Mouse (Mus musculus) naive thymus-derived CD4-positive, alpha-beta T cell, adult 2 months (primary cell): ENCODE data around the gene Cd274.

Source experiments
- DNase-seq: peaks from one replicate; pipeline ENCODE4 v3.0.0-alpha.2; 2011; ENCODE audit warnings: low read depth

The Cd274 gene

DNA sequence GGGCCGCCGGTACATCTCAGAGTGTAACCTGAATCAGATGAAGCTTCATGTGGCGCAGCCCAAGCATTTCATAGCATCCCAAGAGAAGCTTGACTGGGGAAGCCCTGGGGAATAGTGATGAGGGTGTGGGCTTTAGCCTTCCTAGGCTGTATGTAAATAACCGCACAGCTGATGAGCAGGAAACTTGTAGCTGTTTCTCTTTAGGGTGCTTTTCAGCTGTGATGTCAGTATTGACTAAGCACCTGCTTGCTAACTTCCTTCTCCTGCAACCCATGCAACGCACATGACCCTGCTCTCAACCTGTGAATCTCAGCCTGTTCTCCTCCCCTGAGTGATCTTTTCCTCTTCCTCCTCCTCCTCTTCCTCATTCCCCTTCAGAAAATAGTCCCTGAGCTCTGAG is 3.2 kb upstream of the Cd274 start:
- no peak for DNase-seq

DNA sequence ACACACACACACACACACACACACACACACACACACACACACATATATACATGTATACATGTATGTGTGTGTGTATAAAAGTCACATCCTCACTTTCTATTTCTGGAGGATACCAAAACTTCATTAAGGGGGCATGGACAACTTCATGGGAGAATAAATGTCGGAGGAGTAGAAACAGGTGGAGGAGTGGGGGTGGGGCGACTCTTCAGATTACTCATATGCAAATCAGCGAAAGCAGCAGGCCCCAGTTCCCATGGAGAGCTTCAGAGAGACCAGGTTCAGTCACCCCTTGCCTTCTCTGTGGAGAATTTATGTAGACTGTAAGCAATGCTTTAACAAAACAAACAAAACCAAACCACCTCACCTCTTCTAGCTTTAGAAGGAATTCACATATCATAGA is 2.1 kb upstream of the Cd274 start:
- peak; percentile 41 for DNase-seq

- DNase-seq: peak; percentile 48
Observed at GRCm38 (mm10) chr19:29366226-29366968, 858 bp upstream of the Cd274 start.

DNA sequence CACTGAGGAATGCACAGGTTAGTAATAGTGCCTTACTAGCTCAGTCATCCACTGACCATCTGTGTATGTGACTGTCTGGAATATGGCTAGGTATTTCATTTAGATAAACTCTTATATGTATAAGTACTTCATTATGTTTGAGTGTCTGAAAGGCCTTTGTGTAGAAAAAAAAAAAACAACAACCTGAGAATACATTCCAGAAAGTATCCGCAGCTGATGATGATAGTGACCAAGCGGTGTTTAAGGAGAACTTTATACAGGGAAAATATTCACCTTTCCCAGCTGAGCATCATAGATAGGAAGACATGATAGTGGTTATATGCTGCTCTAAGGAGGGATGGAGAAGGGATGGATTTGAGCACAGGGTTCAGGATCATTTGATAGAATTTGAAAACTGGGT is 786 bp downstream of the Cd274 start:
- DNase-seq: no peak

- peak; percentile 34 for DNase-seq
Observed at GRCm38 (mm10) chr19:29368671-29369309, 1.5 kb downstream of the Cd274 start.

DNA sequence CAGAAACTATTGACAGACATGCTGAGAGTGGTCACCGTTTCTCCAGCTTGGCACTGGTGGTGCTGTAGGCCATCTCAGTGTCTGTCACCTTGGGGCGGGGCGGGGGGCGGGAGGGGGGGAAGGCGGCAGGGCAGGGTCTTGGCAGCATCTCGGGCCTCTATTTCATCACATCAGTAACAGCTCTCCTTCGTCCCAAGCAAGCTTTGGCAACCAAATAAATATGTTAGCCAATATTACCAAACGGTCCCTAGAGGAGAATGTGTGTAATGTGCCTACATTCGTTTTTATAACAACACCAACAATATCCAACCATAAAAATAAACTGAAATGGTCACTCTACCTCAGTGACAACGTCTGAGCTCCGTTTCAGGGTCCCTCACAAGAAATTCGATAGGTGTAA is 2.9 kb downstream of the Cd274 start:
- no peak for DNase-seq

DNA sequence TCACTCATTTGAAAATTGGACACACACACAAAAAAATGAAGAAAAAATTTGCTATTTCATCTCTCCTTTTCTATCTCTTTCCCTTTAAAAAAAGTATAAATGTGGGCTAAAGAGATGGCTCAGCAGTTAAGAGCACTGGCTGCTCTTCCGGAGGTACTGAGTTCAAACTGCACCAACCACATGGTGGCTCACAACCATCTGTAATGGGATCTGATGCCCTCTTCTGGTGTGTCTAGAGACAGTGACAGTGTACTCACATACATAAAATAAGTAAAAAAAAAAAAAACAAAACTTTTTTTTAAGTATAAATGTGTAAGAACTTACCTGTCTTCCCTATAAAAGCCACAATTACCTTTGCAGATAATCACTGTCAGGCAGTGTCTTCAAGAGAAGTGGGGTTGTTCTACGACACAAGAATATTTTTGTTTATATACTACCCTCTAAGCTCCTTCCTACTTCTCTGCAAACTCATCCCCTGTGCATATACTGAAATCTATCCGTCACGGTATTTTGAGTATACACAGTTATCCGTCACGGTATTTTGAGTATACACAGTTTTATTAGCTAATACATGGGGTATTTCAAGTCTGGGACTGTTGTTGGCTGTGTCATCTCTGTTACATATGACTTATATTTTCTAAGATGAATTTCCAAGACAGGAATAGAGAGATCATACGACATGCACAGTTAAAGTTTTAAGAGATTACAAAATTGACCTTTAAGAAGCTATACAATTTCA is 3.5 kb downstream of the Cd274 start:
- DNase-seq: no peak

DNA sequence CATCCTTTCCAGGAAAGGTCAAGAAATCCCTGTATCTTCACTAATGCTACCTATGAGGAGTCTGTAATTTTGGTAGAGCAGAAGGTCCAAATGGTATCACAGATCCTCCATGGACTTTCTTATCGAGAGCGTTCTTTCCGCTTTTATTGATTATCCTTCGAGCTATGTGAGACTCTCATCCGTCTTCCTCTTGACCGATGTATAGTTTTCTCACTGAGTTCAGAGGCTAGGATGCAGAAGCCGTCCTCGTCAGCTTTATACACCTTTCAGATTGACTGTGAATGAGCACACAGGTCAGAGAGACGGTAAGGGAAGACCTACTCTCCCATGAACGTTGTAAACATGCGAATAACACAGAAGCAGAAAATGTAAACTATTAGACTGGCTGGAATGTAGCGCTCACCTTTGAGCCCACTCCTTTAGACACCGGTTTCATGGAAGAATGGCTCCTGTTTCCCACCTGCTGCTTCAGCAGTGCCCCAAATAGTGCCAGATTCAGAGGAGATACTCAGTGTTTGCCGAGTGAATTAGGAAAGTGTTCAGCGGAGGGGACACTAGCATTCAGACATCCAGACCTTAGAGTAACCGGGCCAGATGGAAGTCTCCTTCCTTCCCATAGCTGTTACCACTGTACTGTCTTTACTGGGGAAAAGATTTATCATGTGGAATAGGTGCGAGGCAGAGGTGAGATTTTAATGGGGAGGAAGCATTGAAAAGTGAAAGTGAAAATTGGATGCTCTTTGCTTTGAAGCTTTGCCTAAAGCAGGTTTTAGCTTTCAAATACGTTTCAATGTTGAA is 4.2 kb downstream of the Cd274 start:
- DNase-seq: peak; percentile 73

- no peak for DNase-seq
Observed at GRCm38 (mm10) chr19:29372138-29372537, 4.9 kb downstream of the Cd274 start.

- DNase-seq: peak; percentile 45
Observed at GRCm38 (mm10) chr19:29372621-29373020, 5.4 kb downstream of the Cd274 start.

DNA sequence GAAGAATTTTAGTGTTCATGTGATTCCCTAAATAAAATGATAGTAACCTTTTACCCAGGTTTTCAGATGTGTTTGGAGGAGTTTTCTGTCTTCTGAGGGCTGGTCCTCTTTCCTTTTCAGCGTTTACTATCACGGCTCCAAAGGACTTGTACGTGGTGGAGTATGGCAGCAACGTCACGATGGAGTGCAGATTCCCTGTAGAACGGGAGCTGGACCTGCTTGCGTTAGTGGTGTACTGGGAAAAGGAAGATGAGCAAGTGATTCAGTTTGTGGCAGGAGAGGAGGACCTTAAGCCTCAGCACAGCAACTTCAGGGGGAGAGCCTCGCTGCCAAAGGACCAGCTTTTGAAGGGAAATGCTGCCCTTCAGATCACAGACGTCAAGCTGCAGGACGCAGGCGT is 6.2 kb downstream of the Cd274 start:
- no peak for DNase-seq

- no peak for DNase-seq
Observed at GRCm38 (mm10) chr19:29374947-29375346, 7.7 kb downstream of the Cd274 start.

DNA sequence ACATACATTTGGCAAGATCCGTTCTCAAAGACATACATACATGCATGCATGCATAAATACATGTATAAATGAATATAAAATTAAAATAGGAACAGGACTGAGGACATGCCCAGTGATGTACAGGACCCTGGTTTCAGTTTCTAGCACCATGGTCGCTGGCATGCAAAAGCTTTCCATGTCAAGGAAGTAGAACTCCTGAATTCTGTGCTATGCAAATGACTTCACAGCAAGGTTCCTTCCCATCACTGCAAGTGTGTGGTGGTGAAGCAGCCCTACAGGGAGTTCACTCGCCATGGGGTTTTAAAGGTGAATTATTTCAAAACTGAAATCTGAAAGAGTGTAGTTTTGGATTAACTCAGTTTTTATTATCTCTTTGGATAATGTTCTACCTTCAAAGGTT is 9.1 kb downstream of the Cd274 start:
- no peak for DNase-seq

GRCm38 (mm10) chr19:29379839-29380603 is 12.8 kb downstream of the Cd274 start:
- DNase-seq: no peak

DNA sequence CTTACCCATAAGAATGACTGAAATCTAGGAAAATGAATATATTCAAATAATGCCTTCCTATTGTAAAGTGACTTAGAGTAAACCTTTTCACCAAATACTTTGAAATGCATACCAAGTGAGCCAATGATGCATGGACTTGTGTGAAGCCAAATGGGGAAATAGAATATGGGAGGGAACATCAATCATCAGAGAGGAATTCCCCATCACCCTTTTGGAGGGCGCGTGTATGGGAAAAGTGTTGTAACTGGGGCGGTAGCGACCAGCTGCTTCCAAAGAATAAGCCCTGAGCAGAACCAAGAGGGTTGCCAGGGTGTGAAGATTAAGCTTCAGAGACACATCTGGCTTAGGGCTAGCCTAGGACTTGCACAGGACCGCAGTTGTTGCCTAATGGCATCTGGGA is 16.1 kb downstream of the Cd274 start:
- no peak for DNase-seq

- no peak for DNase-seq
Observed at GRCm38 (mm10) chr19:29384412-29384811, 17.2 kb downstream of the Cd274 start.

- DNase-seq: no peak
Observed at GRCm38 (mm10) chr19:29384994-29385393, 17.7 kb downstream of the Cd274 start.

- no peak for DNase-seq
Observed at GRCm38 (mm10) chr19:29385822-29386221, 18.6 kb downstream of the Cd274 start.

DNA sequence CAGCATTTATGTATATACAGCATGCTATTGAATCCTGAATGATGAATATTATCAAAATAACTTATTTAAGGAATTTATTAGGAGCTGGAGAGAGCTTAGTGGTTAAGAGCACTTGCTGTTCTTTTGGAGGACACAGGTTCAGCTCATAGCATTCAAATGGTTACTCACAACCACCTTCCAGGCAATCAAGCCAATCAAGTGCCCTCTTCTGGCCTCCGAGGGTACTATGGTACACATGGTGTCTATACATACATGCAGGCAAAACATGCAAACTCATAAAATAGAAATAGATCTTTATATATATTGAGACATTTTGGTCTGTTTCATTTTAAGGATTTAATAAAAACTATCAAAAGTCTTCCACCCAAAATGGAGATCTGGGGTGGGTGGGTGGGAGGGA is 21.6 kb downstream of the Cd274 start:
- no peak for DNase-seq

DNA sequence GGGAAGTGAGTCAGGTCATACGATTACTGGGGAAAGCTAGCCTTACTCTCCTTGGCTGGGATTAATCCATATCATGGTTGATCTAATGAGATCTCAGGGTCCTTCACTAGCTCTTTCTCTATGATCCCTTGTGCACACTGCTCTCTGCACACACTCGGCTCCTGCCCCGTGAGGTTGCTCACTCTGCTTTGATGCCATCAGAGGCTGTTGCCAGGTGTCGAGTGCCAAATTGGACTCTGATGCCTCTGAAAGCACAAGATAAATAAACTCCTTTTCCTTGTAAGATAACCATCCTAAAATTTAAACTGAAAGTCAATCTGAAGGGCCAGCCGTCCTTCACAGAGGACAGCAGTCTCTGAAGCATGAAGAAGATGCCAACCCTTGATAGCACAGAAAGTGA is 23.2 kb downstream of the Cd274 start:
- DNase-seq: no peak

DNA sequence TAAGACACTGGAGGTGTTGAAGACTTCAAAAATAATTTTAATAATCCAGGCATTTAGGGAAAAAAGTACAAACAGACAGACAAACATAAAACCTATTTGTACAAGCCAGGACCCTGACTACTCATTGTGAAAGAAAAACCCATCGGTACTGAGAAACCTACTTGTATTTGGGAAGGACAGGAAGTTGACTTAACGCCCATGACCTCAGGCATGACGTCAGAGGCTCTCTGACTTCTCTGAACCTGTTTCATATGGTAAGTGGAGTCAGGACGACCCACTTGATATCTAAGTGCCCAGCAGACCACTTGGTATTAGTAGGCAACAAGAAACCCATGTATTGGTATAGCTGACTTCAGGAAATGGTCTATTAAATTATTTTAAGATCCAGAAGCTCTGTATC is 24.0 kb downstream of the Cd274 start:
- no peak for DNase-seq

DNA sequence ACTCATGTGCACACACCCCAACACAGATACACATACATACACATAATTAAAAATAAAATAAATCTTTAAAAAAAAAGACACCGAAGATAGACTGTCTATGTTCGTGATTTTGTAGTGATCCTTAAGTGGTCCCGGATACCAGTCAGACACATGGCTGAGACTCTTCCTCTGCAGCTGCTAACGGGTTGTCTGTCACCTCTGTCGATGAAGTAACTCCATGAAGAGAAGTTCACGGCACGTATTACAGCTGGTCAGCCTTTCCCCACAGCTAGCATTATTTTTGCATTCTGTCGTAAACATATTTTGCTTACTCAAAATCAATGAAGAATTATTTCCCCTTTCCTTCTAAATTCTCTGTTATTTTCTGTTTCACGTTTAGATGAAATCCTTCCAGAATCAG is 26.1 kb downstream of the Cd274 start:
- no peak for DNase-seq
